Mouse (Mus musculus) layer of hippocampus, adult 6 months (tissue): ENCODE data around the gene Clec4a4. TPM values are rescaled to one million over a fixed set of nuclear protein-coding genes. Genes with fewer than 3 reads are reported as not detected.

ENCODE experiments used
- long read RNA-seq, 2 experiments: library from polyadenylated mRNA; unstranded; transcript quantifications; one replicate each; pipeline ENCODE4 v2.0.0; 2019 to 2020
- polyA plus RNA-seq: library from polyadenylated mRNA; unstranded; fragments of <200 nt; fragmentation: Nextera tagmentation; gene quantifications from 2 replicates; pipeline ENCODE4 v1.2.3, GENCODE M21; 2021

The Clec4a4 gene
- not detected in 2 replicates for polyA plus RNA-seq
- long read RNA-seq, experiment 1 = 0 reads
- long read RNA-seq, experiment 2 = 0 reads

GRCm38 (mm10) chr6:122989876-122990437, at the start of gene Clec4a4:
TSS of gene Clec4a4 (plus strand) at chr6:122990367.

DNA sequence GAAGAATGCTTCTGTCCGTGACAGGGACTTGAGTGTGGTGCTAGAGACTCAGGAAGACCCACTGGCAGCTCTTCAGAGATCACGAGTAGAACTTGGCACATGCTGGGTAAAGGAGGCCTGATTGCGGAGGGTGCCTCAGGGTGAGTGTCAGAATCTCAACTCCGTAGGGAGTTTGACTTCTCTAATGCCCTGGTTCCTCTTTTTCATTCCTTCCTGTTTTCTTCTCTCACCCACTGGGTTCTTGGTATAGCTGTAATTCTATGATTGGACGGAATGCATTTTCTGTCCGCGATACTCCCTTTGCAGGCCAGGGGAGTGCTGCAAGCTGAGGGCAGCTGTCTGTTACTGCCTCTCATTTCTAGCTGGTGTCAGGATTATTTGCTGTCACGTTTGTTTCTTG, 37.8 kb upstream of the Clec4a4 start, which contains the start of gene Clec4a3:
Gene Clec4a3, plus strand, starts transcription at position 115 of the 400 bp plus-strand sequence.

GRCm38 (mm10) chr6:123049742-123050372, 59.7 kb downstream of the Clec4a4 start, which contains the start of gene Clec4b1:
TSS of gene Clec4b1 (plus strand) at chr6:123049962.

Other genes starting within 250 kb of the Clec4a4 start
- 25.3 and 27.0 TPM in 2 replicates for gene Slc2a3, start 188.7 kb upstream of the Clec4a4 start, polyA plus RNA-seq
- 3.2 and 3.8 TPM in 2 replicates for gene Foxj2, start 170.5 kb upstream of the Clec4a4 start, polyA plus RNA-seq
- gene C3ar1, start 134.2 kb upstream of the Clec4a4 start, polyA plus RNA-seq = 1.3 and 1.6 TPM in 2 replicates
- gene Necap1, start 115.9 kb upstream of the Clec4a4 start, polyA plus RNA-seq = 144 and 155 TPM in 2 replicates
- 0.46 TPM in 1 of 2 replicates, not detected in the other for gene Clec4a1, start 68.5 kb upstream of the Clec4a4 start, polyA plus RNA-seq
- gene Clec4a3, start 37.9 kb upstream of the Clec4a4 start, polyA plus RNA-seq = 2.0 and 2.1 TPM in 2 replicates
- gene Clec4b1, start 59.6 kb downstream of the Clec4a4 start, polyA plus RNA-seq = not detected in 2 replicates
- gene Clec4a2, start 116.1 kb downstream of the Clec4a4 start, polyA plus RNA-seq = 1.6 and 2.2 TPM in 2 replicates
- gene Clec4b2, start 182.5 kb downstream of the Clec4a4 start, polyA plus RNA-seq = not detected in 2 replicates
- gene Clec4n, start 239.5 kb downstream of the Clec4a4 start, polyA plus RNA-seq = 0.38 and 0.50 TPM in 2 replicates